Comparison of ENCODE assay signal across 18 mouse cellular contexts in genomic region chr15:95948411-95948810, GRCm38 (mm10).
"Had no signal": no experiment of that assay in that cellular context is flagged by ENCODE, and none has a peak within 500 bp of the region (broad histone marks: within the 10 kb centered on the region; RNA-seq: fewer than 3 reads in every experiment).

No protein-coding gene starts in this region.

- H3K9me3 ChIP-seq: limb, embryonic 10.5 days; limb, embryonic 13.5 days; liver, embryonic 12.5 days; liver, embryonic 15.5 days; lung, embryonic 15.5 days had no signal

- H3K27me3 ChIP-seq: limb, embryonic 13.5 days; liver, embryonic 12.5 days; liver, embryonic 15.5 days; lung, embryonic 15.5 days had no signal

- H3K4me3 ChIP-seq: layer of hippocampus, adult 2 months; limb, embryonic 10.5 days; limb, embryonic 13.5 days; liver, embryonic 12.5 days; liver, embryonic 15.5 days; lung, embryonic 15.5 days had no signal

- H3K4me1 ChIP-seq: limb, embryonic 10.5 days; liver, embryonic 12.5 days; liver, embryonic 15.5 days; lung, embryonic 15.5 days had no signal

- H3K27ac ChIP-seq: kidney, postnatal 0 days; layer of hippocampus, adult 2 months; limb, embryonic 10.5 days; limb, embryonic 13.5 days; liver, embryonic 12.5 days; liver, embryonic 15.5 days; lung, embryonic 15.5 days; stomach, postnatal 0 days had no signal

- DNase-seq: kidney, adult 2 months; kidney, postnatal 25 days; liver; lung, adult 18-20 months; lung, postnatal 36 days; midbrain, embryonic 14.5 days; right cerebral cortex, postnatal 4 days; thymus, adult 2 months; thymus, postnatal 14 days had no signal

- H3K9ac ChIP-seq: limb, embryonic 13.5 days; liver, embryonic 12.5 days; liver, embryonic 15.5 days; lung, embryonic 15.5 days had no signal

- ATAC-seq: intestine, postnatal 0 days; liver, embryonic 12.5 days had no signal
